Mouse (Mus musculus) heart, adult 2 months (tissue): ENCODE measurements around the gene Atxn2. TPM values are rescaled to one million over a fixed set of nuclear protein-coding genes. Genes with fewer than 3 reads are reported as not detected.
A peak's percentile ranks its signal among the peaks of the same experiment; 100 is the strongest.

ENCODE experiments used
- DNase-seq, 2 experiments: peaks; one replicate each; pipeline ENCODE4 v3.0.0; 2021
- H3K27ac ChIP-seq: fragments of 200-600 bp; 2 replicates; pipeline ENCODE4 v1.8.1; 2022
- H3K27me3 ChIP-seq: fragments of 200-500 bp; 2 replicates; pipeline ENCODE4 v1.6.1; 2012; ENCODE audit warnings: mild to moderate bottlenecking, low read length, inconsistent platforms, mixed read lengths; ENCODE audit not compliant: control insufficient read depth, insufficient read depth
- H3K36me3 ChIP-seq: fragments of 200-500 bp; 2 replicates; pipeline ENCODE4 v1.6.1; 2012; ENCODE audit warnings: low read length, inconsistent platforms; ENCODE audit not compliant: control insufficient read depth, insufficient read depth
- H3K4me1 ChIP-seq: fragments of 200-500 bp; 2 replicates; pipeline ENCODE4 v1.6.1; 2011; ENCODE audit warnings: low read length; ENCODE audit not compliant: control insufficient read depth, insufficient read depth
- H3K4me3 ChIP-seq: fragments of 200-600 bp; 2 replicates; pipeline ENCODE4 v1.8.1; 2022
- H3K79me2 ChIP-seq: fragments of 200-500 bp; replicated peaks from 2 replicates; pipeline ENCODE4 v1.6.1; 2012; ENCODE audit warnings: mild to moderate bottlenecking, inconsistent platforms, low read length, moderate library complexity, mixed read lengths; ENCODE audit not compliant: control insufficient read depth, insufficient read depth
- H3K9ac ChIP-seq: fragments of 200-500 bp; 2 replicates; pipeline ENCODE4 v1.6.1; 2012; ENCODE audit warnings: low read depth, mild to moderate bottlenecking, control low read depth, inconsistent platforms, low read length, mixed read lengths
- CTCF ChIP-seq: fragments of 200-600 bp; IDR thresholded peaks from 2 replicates; pipeline ENCODE4 v1.8.1; 2022; ENCODE audit warnings: antibody characterized with exemption, mild to moderate bottlenecking, moderate library complexity
- EP300 ChIP-seq: fragments of 200-500 bp; IDR thresholded peaks from 2 replicates; pipeline ENCODE4 v1.6.1; 2011; ENCODE audit warnings: low read depth, low read length, control low read depth; ENCODE audit not compliant: insufficient read depth
- POLR2A ChIP-seq: fragments of 200-500 bp; IDR thresholded peaks from 2 replicates; pipeline ENCODE4 v1.6.1; 2011; ENCODE audit warnings: mild to moderate bottlenecking, low read depth, low read length, control low read depth; ENCODE audit not compliant: insufficient read depth
- WGBS: fragments of 180-500 bp; shearing (Covaris S2); methylation state at CpG from one replicate; pipeline ENCODE4 v1.1.7; 2018; 5-methylcytosine and 5-hydroxymethylcytosine counted together
- intact Hi-C: fragments of 180-260 bp; cut with DNase I; formaldehyde crosslinking; loops from one replicate; pipeline ENCODE4 v1.15.1; 2025
- polyA plus RNA-seq: library from polyadenylated mRNA; depleted of rRNA; stranded (reverse); fragments of >200 nt; gene quantifications from 2 replicates; pipeline ENCODE4 v1.2.3, GENCODE M21; 2012
- total RNA-seq, 2 experiments: library from RNA; stranded (reverse); gene quantifications; 2 replicates each; pipeline ENCODE4 v1.2.3; 2021

Atxn2 gene
- total and polyA plus RNA-seq, 3 experiments = 133 to 161 (median 155) TPM

DNA sequence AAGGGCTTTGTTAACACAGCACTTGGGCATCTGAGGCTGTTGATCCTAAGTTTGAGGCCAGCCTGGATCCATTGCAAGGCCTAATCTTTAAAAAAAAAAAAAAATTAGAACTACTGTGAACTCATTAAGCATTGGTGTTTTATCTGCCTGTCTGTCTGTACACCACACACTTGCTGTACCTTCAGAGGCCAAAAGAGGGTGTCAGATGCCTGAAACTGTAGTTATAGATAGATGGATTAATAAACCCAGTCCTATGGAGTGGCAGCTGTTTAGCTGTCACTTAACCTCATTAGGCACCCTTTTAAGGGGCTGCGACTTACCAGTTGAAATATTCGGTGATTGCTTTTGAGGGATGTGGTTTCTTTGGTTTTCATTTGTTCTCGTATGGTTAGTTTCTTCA lies 84.7 kb downstream of the Atxn2 start:
- no peaks in the 10 kb centered on the region for H3K4me1 ChIP-seq
- H3K4me3 ChIP-seq = no peak overlapping the region
- no peaks in the 10 kb centered on the region; the same call in 1 of the 2 replicates for H3K36me3 ChIP-seq
- H3K79me2 ChIP-seq = 0 out of 2 replicates have a peak, but pooled peaks cover 1% of the 10 kb centered on the region
- DNase-seq = no peak
- WGBS = 90% methylated on average over 3 of the region's 3 CpGs
- H3K27ac ChIP-seq = no peak overlapping the region
- TF ChIP-seq CTCF = peak; percentile 62
- TF ChIP-seq POLR2A = no peak
- TF ChIP-seq EP300 = no peak
- no peak overlapping the region for H3K9ac ChIP-seq
- intact Hi-C loops = loop anchor here (10.0 kb wide), 1 partner anchor 49 kb away; the partner anchor contains the start of gene Pheta1
- H3K27me3 ChIP-seq = no peaks in the 10 kb centered on the region

DNA sequence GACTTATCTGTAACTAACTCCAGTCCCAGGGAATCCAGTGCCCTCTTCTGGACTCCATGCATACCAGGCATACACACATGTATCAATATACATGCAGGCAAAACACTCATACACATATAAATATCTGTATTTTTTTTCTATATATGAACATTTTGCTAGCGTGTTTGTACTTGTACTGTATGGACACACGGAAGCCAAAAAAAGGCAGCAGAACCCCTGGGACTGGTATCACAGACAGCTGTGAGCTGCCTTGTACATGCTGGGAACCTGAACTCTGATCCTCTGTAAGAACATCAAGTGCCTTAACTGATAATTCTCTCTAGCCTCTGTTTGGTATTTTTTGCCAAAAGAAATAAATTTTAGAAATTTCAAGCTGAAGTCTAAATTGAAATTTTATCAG lies 87.3 kb downstream of the Atxn2 start:
- H3K4me1 ChIP-seq = no peaks in the 10 kb centered on the region
- no peaks in the 10 kb centered on the region for H3K27me3 ChIP-seq
- H3K9ac ChIP-seq = no peak overlapping the region
- TF ChIP-seq CTCF (peak; percentile 20; the same call in 1 of the 2 replicates), POLR2A (no peak)
- no peak for DNase-seq
- peaks cover under 1% of the 10 kb centered on the region for H3K36me3 ChIP-seq
- no peak overlapping the region for H3K4me3 ChIP-seq
- intact Hi-C loops = loop anchor here (10.0 kb wide), 1 partner anchor 46 kb away; the partner anchor contains the start of gene Pheta1
- no peak overlapping the region for H3K27ac ChIP-seq
- 80% methylated on average over 2 of the region's 2 CpGs for WGBS
- no peaks in the 10 kb centered on the region for H3K79me2 ChIP-seq

DNA sequence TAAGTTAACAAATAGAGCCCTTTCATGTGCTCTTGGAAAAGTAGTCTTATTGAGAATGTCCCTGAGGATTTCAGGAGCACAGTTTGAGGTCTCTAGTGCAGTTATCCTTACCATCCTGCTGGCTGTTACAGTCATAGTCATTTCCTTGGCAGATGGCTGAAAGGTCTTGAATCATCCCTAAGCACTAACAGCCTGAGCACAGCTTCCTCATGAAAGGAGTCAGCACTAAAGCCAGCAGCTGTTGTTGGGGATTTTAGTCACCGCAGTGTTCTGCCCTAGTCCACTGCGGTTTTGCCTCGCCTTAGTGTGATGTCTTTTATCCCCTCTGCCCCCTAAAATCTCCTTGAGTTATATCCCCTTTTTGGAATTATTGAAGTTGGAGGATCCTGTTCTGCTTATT lies 96.0 kb downstream of the Atxn2 start:
- TF ChIP-seq CTCF (no peak), EP300 (no peak)
- DNase-seq = no peak
- Histone ChIP-seq H3K36me3 (peaks cover 13% of the 10 kb centered on the region), H3K4me3 (no peak overlapping the region), H3K27ac (peak overlapping the region; percentile 26), H3K79me2 (no peaks in the 10 kb centered on the region), H3K27me3 (no peaks in the 10 kb centered on the region), H3K9ac (no peak overlapping the region), H3K4me1 (peaks cover 24% of the 10 kb centered on the region)
- intact Hi-C loops = no loop called here
- WGBS = 61% methylated on average over 3 of the region's 3 CpGs

DNA sequence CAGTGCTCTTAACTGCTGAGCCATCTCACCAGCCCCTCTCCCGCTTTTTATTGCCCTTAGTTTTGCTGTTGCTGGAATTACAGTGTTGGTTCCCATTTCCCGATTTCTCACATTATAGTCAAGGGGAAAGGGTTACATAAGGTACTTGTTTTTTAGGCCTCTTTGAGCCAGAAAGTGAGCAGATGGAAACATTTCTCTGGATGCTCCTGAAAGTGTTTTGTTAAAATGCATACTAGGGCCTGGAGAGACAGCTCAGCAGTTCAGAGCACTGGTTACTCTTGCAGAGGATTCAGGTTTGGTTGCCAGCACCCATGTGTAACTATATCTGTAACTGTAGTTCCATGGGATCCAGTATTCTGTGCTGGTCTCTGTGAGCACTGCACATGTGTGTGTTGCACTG lies 97.1 kb downstream of the Atxn2 start:
- 86% methylated on average over 2 of the region's 2 CpGs for WGBS
- intact Hi-C loops = no loop called here
- no peak overlapping the region for H3K27ac ChIP-seq

DNA sequence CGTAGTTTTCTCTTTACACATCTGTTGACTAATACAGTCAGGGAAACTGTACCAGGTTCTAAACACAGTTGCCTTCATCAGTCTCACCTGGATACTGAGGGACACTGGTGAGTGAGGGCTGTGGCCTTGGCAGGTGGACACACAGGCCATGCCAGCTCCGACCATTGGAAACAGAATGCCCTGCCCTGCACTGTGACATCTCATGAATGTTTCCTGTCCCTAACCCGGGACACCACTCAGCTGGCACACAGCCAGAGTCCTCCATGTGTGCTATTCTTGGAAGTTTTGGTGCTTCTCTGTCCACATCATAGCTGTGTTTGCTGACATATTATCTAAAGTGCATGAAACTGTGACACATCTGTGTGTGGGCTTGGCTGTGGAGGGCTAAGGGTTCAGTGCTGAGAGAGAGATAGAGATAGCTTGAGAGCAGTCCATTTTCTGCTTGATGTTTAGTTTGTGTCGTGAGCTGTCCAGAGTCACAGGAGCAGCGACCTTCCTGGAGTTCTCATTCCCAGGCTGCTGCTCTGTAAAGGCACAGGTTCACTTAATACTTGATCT lies 98.6 kb downstream of the Atxn2 start:
- peak; percentile 51 to 55 for DNase-seq
- Histone ChIP-seq H3K27ac (peak overlapping the region; percentile 18; the same call in 1 of the 2 replicates), H3K4me3 (no peak overlapping the region), H3K9ac (no peak overlapping the region), H3K4me1 (peaks cover 30% of the 10 kb centered on the region), H3K36me3 (peaks cover 11% of the 10 kb centered on the region; the same call in 1 of the 2 replicates), H3K79me2 (no peaks in the 10 kb centered on the region), H3K27me3 (no peaks in the 10 kb centered on the region)
- no peak for TF ChIP-seq CTCF
- TF ChIP-seq POLR2A = no peak
- no peak for TF ChIP-seq EP300
- WGBS = 15% methylated on average over 5 of the region's 5 CpGs
- intact Hi-C loops = no loop called here

More for the DNA sequence above, 97.1 kb downstream of the Atxn2 start:
- Histone ChIP-seq H3K79me2 (no peaks in the 10 kb centered on the region), H3K36me3 (peaks cover 13% of the 10 kb centered on the region), H3K4me3 (no peak overlapping the region), H3K27me3 (no peaks in the 10 kb centered on the region), H3K4me1 (peaks cover 30% of the 10 kb centered on the region), H3K9ac (no peak overlapping the region)
- no peak for TF ChIP-seq EP300
- no peak for TF ChIP-seq POLR2A
- TF ChIP-seq CTCF = no peak
- no peak for DNase-seq

DNA sequence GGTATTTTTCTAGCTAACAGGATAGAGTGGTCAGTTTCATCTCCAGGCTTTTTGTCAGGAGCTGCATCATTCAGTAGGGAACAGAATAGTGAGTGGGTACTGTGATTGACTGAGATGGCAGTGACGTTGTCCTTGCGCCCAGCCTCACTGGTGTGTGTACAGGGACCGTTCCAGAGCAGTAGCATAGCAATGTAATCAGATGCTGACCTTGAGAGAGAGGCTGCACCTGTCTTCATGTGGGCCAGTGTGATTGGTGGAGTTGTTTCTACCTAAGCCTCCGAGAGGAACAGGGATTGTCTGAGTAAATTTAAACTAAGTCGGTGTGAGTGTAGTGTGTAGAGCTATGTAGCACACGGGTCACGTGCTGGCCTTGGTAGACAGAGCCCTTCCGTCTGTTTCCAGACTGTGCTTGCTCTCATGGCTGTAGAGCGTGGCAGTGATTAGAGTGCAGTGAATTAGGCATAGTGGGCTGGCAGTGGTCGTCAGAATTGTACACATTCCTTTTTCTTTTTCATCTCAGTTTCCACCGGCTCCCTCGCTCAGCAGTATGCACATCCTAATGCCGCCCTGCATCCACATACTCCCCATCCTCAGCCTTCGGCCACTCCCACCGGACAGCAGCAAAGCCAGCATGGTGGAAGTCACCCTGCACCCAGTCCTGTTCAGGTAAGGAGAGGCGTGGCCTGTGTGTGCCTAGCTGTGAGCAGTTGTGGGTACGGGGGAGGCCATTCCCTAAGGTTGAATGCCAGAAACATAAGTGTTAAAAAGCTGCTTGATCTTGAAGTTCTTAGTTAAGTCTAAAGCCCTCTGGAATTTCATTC lies 99.4 kb downstream of the Atxn2 start:
- Histone ChIP-seq H3K27me3 (no peaks in the 10 kb centered on the region), H3K4me3 (no peak overlapping the region), H3K27ac (peak overlapping the region; percentile 18; the same call in 1 of the 2 replicates), H3K4me1 (peaks cover 30% of the 10 kb centered on the region), H3K9ac (no peak overlapping the region), H3K79me2 (no peaks in the 10 kb centered on the region), H3K36me3 (peaks cover 11% of the 10 kb centered on the region; the same call in 1 of the 2 replicates)
- 81% methylated on average over 17 of the region's 17 CpGs for WGBS
- no peak for DNase-seq
- intact Hi-C loops = no loop called here
- TF ChIP-seq CTCF (no peak), POLR2A (no peak), EP300 (no peak)
